Mouse (Mus musculus): Measurements from ENCODE around the gene Gm2564. TPM values are rescaled to one million over a fixed set of nuclear protein-coding genes. Genes with fewer than 3 reads are reported as not detected.
A peak's percentile ranks its signal among the peaks of the same experiment; 100 is the strongest.
"Not testable (repeated sequence)": the region's sequence is repeated elsewhere in the genome, so short reads cannot be mapped to it uniquely, and the experiment has no call there.

Gm2564 gene
- 0.33 and 0.55 TPM in 2 replicates for polyA plus RNA-seq (2015; fragmentation: Nextera tagmentation; extraction: Ambion mirVana)

GRCm38 (mm10) chr4:42629419-42629818, at the start of gene Gm2564:
Gene Gm2564, plus strand, starts transcription at chr4:42629719.
- H3K4me3 ChIP-seq (ENCODE audit: low read depth, low read length); H3K9me3 ChIP-seq (ENCODE audit: low read length); DNase-seq (ENCODE audit: low spot score); H3K4me1 ChIP-seq (ENCODE audit: insufficient read depth, low read depth, low read length); H3K27me3 ChIP-seq (replicated peaks; ENCODE audit: insufficient read depth, low read length); H3K4me2 ChIP-seq (replicated peaks; ENCODE audit: low read depth, low read length); H3K36me3 ChIP-seq (ENCODE audit: insufficient read depth, low read length); ATAC-seq; H3K9ac ChIP-seq (replicated peaks; ENCODE audit: low read depth); H3K27ac ChIP-seq (ENCODE audit: low read length): not testable (repeated sequence)
- no CpG with 5 or more reads among the region's 8 CpGs for WGBS

DNA sequence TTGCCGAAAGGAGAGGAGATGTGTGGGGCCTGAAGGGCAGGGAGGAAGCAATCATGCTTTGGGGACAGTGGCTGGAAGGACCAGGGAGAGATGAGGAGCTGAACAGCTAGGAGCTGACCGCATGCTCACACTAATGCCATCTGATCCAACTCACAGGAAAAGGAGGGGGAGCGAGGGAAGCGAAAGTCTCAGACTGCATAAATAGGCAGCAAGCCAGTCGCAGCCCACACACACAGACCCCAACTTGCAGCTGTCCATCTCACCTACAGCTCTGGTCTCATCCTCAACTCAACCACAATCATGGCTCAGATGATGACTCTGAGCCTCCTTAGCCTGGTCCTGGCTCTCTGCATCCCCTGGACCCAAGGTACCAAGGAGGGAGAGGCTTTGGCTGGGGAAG, 17.6 kb upstream of the Gm2564 start, which contains the start of gene Gm10591:
TSS of gene Gm10591 (plus strand) at position 301 of the 400 bp plus-strand sequence.
- H3K4me2 ChIP-seq (replicated peaks; ENCODE audit: low read depth, low read length); H3K9me3 ChIP-seq (ENCODE audit: low read length); H3K9ac ChIP-seq (replicated peaks; ENCODE audit: low read depth); H3K4me1 ChIP-seq (ENCODE audit: insufficient read depth, low read depth, low read length); H3K36me3 ChIP-seq (ENCODE audit: insufficient read depth, low read length); H3K27ac ChIP-seq (ENCODE audit: low read length); H3K4me3 ChIP-seq (ENCODE audit: low read depth, low read length); ATAC-seq; H3K27me3 ChIP-seq (replicated peaks; ENCODE audit: insufficient read depth, low read length); DNase-seq (ENCODE audit: low spot score): not testable (repeated sequence)
- no CpG with 5 or more reads among the region's 5 CpGs for WGBS

- not testable (repeated sequence) for H3K27ac ChIP-seq (ENCODE audit: low read length); H3K4me3 ChIP-seq (ENCODE audit: low read depth, low read length); H3K4me1 ChIP-seq (ENCODE audit: insufficient read depth, low read depth, low read length); ATAC-seq; DNase-seq (ENCODE audit: low spot score); H3K4me2 ChIP-seq (replicated peaks; ENCODE audit: low read depth, low read length); H3K9me3 ChIP-seq (ENCODE audit: low read length); H3K36me3 ChIP-seq (ENCODE audit: insufficient read depth, low read length); H3K27me3 ChIP-seq (replicated peaks; ENCODE audit: insufficient read depth, low read length); H3K9ac ChIP-seq (replicated peaks; ENCODE audit: low read depth)
- no CpG with 5 or more reads among the region's 9 CpGs for WGBS
These were observed 25.4 kb downstream of the Gm2564 start, which contains the start of gene Ccl27b for GRCm38 (mm10) chr4:42654951-42655350. Gene Ccl27b, plus strand, starts transcription at chr4:42655251.

- not testable (repeated sequence) for ATAC-seq
- WGBS = no CpG with 5 or more reads among the region's 3 CpGs
These were observed 32.3 kb downstream of the Gm2564 start, which contains the start of gene Il11ra2 for GRCm38 (mm10) chr4:42661793-42662192. Gene Il11ra2, minus strand, starts transcription at chr4:42661893.

GRCm38 (mm10) chr4:42675415-42675814, 45.9 kb downstream of the Gm2564 start:
- not testable (repeated sequence) for H3K9me3 ChIP-seq (ENCODE audit: low read length); H3K9ac ChIP-seq (replicated peaks; ENCODE audit: low read depth); H3K27ac ChIP-seq (ENCODE audit: low read length); H3K4me2 ChIP-seq (replicated peaks; ENCODE audit: low read depth, low read length); DNase-seq (ENCODE audit: low spot score); H3K36me3 ChIP-seq (ENCODE audit: insufficient read depth, low read length); H3K4me3 ChIP-seq (ENCODE audit: low read depth, low read length); H3K4me1 ChIP-seq (ENCODE audit: insufficient read depth, low read depth, low read length); H3K27me3 ChIP-seq (replicated peaks; ENCODE audit: insufficient read depth, low read length)
- WGBS = no CpG with 5 or more reads among the region's 4 CpGs
- ATAC-seq = peak; percentile 67

More at GRCm38 (mm10) chr4:42661793-42662192, 32.3 kb downstream of the Gm2564 start, which contains the start of gene Il11ra2:
- not testable (repeated sequence) for DNase-seq (ENCODE audit: low spot score); H3K9ac ChIP-seq (replicated peaks; ENCODE audit: low read depth); H3K4me3 ChIP-seq (ENCODE audit: low read depth, low read length); H3K27ac ChIP-seq (ENCODE audit: low read length); H3K4me1 ChIP-seq (ENCODE audit: insufficient read depth, low read depth, low read length); H3K27me3 ChIP-seq (replicated peaks; ENCODE audit: insufficient read depth, low read length); H3K9me3 ChIP-seq (ENCODE audit: low read length); H3K4me2 ChIP-seq (replicated peaks; ENCODE audit: low read depth, low read length); H3K36me3 ChIP-seq (ENCODE audit: insufficient read depth, low read length)

- H3K4me2 ChIP-seq (replicated peaks; ENCODE audit: low read depth, low read length); H3K9me3 ChIP-seq (ENCODE audit: low read length); H3K27me3 ChIP-seq (replicated peaks; ENCODE audit: insufficient read depth, low read length); H3K4me1 ChIP-seq (ENCODE audit: insufficient read depth, low read depth, low read length); H3K36me3 ChIP-seq (ENCODE audit: insufficient read depth, low read length); H3K4me3 ChIP-seq (ENCODE audit: low read depth, low read length); H3K9ac ChIP-seq (replicated peaks; ENCODE audit: low read depth); H3K27ac ChIP-seq (ENCODE audit: low read length); ATAC-seq; DNase-seq (ENCODE audit: low spot score): not testable (repeated sequence)
- no CpG with 5 or more reads among the region's 7 CpGs for WGBS
These were observed 49.8 kb downstream of the Gm2564 start for GRCm38 (mm10) chr4:42679365-42679764.

DNA sequence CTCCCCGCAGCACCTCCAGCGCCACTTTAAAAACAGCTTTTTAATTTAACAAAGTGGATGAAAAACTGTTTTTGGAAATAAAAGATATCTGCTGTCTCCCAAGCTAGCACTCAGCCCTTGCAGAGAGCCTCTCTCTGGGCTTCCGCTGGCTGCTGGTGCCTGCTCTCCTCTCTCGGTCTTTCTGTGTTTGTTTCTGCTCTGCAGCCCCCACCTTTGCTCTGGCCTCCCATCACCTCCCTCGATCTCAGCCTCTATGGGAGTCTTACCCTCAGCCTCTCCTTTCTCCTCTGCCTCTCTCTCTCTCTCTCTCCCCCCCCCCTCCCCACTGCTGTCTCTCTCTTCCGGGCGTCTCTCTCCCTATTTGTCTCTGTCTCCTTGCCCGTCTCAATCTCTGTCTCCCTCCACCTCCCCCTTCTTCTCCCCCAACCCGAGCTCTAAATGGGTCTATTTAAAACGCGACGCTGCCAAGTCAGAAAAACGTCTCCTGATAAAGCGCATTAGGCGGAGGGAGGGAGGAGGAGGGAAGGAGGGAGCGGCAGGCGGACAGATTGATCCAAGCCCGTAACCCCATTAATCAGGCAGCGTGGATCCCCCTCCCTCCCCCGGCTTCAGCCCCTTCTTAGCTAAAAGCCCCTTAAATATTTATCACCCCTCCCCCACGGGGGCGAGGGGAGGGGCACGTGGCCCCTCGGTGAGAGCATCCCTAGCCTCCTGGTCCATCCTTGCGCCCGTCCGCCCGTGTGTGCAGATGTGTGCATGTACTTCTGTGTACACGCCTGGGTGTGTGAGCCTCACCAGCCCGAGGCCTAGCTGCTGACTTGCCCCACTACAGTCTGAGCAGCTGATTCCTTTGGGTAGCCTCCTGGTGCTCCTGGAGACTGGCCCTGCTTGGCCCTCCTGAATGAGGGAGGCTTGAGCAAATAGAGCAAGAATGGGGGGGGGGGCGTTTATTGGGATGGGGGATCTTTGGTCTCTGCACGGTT, 51.1 kb downstream of the Gm2564 start:
- WGBS = no CpG with 5 or more reads among the region's 32 CpGs
- H3K4me3 ChIP-seq (ENCODE audit: low read depth, low read length); H3K4me2 ChIP-seq (replicated peaks; ENCODE audit: low read depth, low read length); H3K36me3 ChIP-seq (ENCODE audit: insufficient read depth, low read length); H3K9me3 ChIP-seq (ENCODE audit: low read length); H3K4me1 ChIP-seq (ENCODE audit: insufficient read depth, low read depth, low read length); H3K27ac ChIP-seq (ENCODE audit: low read length); H3K27me3 ChIP-seq (replicated peaks; ENCODE audit: insufficient read depth, low read length); ATAC-seq; DNase-seq (ENCODE audit: low spot score); H3K9ac ChIP-seq (replicated peaks; ENCODE audit: low read depth): not testable (repeated sequence)

Other genes with a start within 250 kb of the Gm2564 start
- gene Gm21586, start 190.3 kb upstream of the Gm2564 start, polyA plus RNA-seq (2015; fragmentation: Nextera tagmentation; extraction: Ambion mirVana) = not detected in 2 replicates
- not detected in 2 replicates for gene Gm2163, start 163.0 kb upstream of the Gm2564 start, polyA plus RNA-seq (2015; fragmentation: Nextera tagmentation; extraction: Ambion mirVana)
- not detected in 2 replicates for gene Fam205a2, start 101.5 kb upstream of the Gm2564 start, polyA plus RNA-seq (2015; fragmentation: Nextera tagmentation; extraction: Ambion mirVana)
- gene Gm10591, start 17.5 kb upstream of the Gm2564 start, polyA plus RNA-seq (2015; fragmentation: Nextera tagmentation; extraction: Ambion mirVana) = 2.9 and 3.4 TPM in 2 replicates
- not detected in 2 replicates for gene Ccl27b, start 25.5 kb downstream of the Gm2564 start, polyA plus RNA-seq (2015; fragmentation: Nextera tagmentation; extraction: Ambion mirVana)
- not detected in 2 replicates for gene Il11ra2, start 32.2 kb downstream of the Gm2564 start, polyA plus RNA-seq (2015; fragmentation: Nextera tagmentation; extraction: Ambion mirVana)
- gene 4930578G10Rik, start 105.8 kb downstream of the Gm2564 start, polyA plus RNA-seq (2015; fragmentation: Nextera tagmentation; extraction: Ambion mirVana) = not detected in 2 replicates
- gene Ccl19, start 126.9 kb downstream of the Gm2564 start, polyA plus RNA-seq (2015; fragmentation: Nextera tagmentation; extraction: Ambion mirVana) = not detected in 2 replicates
- 138 and 188 TPM in 2 replicates for gene Ccl21a, start 144.3 kb downstream of the Gm2564 start, polyA plus RNA-seq (2015; fragmentation: Nextera tagmentation; extraction: Ambion mirVana)
- gene Fam205a1, start 224.2 kb downstream of the Gm2564 start, polyA plus RNA-seq (2015; fragmentation: Nextera tagmentation; extraction: Ambion mirVana) = not detected in 2 replicates
- 0.08 TPM in 1 of 2 replicates, not detected in the other for gene Gm12394, start 227.1 kb downstream of the Gm2564 start, polyA plus RNA-seq (2015; fragmentation: Nextera tagmentation; extraction: Ambion mirVana)
- gene Fam205c, start 244.5 kb downstream of the Gm2564 start, polyA plus RNA-seq (2015; fragmentation: Nextera tagmentation; extraction: Ambion mirVana) = not detected in 2 replicates

All from lung, postnatal 0 days (tissue).